Mouse (Mus musculus) liver, adult (tissue): ENCODE results near the gene Gstt4.

ENCODE experiments used
- GATA4 ChIP-seq: IDR thresholded peaks from 2 replicates; pipeline ENCODE4 v1.6.1; 2014; ENCODE audit warnings: mild to moderate bottlenecking, low read length; ENCODE audit not compliant: insufficient replicate concordance

Gene Gstt4

DNA sequence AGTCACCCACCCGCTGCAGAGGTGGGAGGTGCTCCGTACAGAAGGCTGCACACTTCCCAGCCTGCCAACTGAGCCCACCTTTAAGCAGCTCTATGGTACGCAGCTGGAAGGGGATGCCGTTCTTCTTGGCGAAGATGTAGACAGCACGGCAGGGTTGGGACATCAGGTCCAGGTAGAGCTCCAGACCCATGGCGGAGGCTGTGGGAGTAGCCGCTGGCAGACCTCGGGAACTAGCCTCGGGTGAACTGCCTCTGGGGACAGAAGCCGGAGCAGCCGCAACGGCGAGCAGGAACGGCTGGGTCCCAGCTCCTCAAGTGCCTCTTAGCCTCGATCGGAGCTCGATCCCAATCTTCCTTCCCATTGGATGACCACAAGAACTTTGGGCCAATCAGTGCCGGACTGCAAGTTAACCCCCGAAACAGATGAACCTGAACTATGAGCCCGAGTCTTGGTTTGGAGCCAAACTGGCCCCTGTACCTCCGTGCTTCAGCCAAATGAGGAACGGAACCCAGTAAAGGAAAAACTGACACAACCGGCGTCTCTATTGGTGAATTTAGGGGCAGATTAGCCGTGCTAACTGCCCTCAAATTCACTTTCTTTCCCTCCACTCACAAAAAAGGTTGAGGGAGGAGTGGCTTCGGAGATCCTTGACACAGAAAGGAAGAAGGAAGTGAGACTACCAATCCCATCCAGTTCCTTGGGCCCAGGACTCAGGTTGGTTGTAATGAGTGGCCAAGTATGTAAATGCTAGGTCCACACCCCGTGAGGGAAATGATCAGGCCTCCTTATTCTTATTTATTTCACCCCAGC is 41.4 kb downstream of the Gstt4 start, which contains the start of the genes Gm20441 and Gstt3:
Gm20441 (minus strand) TSS at position 186 of the 810 bp plus-strand sequence.
Gstt3 (minus strand) TSS at position 646 of the 810 bp plus-strand sequence.
- no peak for TF ChIP-seq GATA4

DNA sequence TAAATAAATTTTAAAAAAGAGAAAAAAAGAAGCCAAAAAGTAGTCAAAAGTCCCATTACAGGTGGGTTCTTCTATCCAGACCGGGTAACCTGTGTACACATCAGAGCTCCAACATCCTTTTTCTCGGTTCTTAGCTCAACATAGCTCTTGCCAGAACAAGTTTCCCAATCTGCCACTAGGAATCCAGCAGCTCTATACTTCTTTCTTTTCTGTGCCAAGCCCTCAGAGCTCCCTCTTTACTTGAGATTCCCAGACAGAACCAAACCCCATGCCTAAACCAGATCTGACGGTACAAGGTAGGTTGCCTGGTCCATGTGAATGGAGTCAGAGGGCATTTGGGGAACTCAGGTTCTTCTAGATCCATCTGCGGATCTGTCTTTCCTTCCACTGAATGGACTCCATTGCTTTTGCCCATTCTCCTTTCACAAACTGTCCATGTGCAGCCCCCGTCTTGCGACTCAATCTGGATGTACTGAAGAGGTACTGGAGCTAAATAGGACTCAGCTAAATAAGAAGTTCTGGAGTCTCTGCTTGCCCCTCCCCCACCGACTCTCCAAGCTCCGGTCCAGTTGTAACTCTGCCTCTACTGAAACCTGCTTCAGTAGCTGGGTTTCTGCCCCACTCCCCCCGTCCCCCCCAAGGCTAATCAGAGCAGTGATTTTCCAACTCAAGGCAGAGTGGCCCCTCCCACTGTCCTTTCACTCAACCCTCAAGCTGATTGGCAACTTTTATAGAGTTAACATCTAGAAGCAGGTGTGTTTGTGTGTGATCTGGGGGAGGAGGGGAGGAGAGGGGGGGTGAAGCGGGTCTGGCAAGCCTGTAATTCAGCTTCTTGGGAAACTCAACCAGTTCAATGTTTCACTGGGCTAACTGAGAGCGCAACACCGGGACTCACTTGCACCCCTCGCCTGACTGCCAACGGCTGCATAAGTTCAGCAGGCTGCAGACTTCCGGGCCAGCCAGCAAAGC is 42.9 kb downstream of the Gstt4 start:
- no peak for TF ChIP-seq GATA4

DNA sequence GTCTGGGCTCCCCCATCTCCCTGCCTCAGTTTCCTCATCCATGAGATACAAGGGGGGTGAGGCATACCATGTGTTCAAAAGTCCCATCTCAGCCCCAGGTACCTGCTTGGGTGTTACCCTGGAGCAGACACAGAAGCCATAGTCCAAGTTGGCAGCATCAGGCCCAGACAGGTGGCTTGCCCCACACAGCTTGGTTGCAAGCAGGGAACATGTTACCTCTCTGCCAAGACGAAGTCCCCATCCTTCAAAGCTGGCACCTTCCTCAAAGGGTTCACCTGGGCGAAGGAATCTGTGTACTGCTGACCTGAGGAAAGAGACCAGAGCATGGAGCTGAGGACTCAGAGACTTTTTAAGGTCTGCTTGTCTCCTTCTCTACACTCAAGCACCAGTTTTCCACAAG is 44.5 kb downstream of the Gstt4 start:
- TF ChIP-seq GATA4 = no peak

DNA sequence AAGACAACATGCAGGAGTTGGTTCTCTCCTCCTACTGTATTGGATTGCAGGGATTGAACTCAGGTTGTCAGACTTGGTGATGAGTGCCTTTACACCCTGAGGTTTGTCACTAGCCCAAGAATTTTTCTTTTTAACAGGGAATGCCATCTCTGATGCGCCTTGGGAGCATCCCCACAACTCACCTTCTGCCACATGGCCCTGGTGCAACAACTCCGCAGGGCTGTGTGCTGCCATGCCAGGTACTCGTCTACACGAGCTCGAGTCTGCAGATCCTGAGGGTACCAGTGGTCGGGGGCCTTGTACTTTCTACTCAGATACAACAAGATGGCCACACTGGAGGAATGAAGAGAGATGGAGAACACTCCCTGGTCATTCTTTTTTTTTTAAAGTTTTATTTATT is 45.8 kb downstream of the Gstt4 start:
- TF ChIP-seq GATA4 = no peak

DNA sequence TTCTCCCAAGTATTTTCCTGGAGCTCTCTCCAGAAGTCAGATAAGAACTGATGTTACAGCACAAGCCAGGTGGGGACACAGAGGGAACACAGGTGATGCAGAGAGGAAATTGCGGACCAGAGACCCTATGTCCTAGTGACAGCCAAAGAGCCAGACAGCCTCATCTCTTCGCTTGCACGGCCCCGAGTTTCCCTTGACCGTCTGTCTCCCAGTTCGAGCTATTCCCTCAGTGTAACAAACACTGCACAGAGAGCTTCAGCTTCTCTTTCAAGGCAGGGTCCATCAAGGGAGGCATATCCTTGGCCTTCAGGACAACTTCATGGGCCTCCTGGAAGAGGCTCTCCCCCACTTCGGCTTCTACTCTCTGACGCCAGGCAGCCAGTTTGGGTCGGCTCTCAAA is 47.8 kb downstream of the Gstt4 start:
- TF ChIP-seq GATA4 = no peak

DNA sequence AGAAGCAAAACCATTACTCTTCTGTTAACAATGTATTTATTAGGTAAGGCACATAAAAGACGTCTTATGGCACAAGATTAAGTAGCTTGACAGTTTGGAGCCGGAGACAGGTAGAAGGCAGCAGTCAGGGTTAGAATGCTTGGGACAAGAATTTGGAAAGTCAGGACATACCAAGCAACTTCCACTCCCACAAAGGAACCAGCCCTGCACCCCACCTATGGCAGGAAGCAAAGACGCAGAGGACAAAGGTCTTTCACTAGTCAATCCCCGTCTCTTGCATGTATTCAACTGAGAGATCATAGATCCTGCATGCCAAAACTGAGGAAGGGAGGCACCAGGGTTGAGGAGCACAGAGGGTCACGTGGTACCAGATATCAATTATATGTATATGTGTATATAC is 48.2 kb downstream of the Gstt4 start:
- TF ChIP-seq GATA4 = no peak

DNA sequence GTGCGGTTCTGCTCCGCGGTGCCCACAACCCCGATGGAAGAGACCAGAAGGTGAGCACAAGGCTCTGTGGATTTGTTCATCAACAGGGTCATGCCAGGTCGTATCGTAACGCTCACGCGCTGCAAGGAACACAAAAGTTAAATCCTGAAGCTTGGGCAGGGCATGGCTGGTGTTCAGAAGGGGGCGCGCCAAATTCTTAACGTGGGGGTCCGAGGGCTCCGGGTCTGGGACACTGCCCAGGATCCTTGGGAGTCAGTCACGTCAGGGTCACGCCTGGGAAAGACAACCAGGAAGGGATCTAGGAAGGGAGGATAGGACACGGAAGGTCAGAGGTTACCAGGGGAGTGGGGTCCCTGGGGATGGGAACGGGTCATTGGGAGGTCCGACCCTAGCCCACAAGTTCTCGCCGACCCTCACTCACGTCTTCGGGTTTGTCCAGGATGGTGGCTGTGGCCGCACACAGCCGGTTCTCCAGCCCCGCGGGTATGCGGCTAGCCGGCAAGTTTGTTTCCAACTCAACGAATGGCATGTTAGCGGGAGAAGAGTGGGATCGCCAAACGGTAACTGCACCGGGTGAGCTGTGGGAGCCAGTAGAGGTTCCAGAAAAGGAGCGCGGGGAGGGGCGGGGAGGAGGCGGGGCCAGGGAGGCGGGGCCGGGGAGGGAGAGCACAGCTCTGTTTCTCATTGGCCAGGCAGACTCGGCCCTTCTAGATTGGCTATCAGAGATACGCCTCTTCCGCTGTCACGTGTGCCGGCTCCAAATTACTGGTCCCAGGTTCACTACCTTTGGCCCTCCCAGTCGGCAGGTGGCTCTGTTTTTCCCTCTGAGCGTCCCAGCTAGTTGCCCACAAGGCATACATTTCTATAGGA is 49.3 kb downstream of the Gstt4 start, which contains the start of gene Ddt:
Ddt (minus strand) TSS at position 620 of the 870 bp plus-strand sequence.
- TF ChIP-seq GATA4 = no peak

DNA sequence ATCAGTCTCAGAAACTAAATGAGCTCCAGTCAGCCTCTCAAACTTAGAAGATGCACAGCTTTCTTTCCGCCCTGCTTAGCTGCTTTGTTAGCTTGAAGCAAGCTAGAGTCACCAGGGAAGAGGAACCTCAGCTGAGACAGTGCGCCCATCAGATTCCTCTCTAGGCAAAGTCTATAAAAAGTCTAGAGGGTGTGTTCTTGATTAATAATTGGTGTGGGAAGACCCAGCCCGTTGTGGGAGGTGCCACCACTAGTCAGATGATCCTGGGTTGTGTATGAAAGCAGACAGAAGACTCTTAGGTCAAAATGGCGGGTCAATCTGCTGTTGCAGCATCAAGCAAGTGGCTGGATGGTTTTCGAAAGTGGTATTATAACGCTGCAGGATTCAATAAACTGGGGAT is 55.5 kb downstream of the Gstt4 start:
- no peak for TF ChIP-seq GATA4
